Mouse (Mus musculus) granulocyte monocyte progenitor cell, adult 5-6 weeks (primary cell): Measurements from ENCODE around the gene Bhlha9. TPM values are rescaled to one million over a fixed set of nuclear protein-coding genes. Genes with fewer than 3 reads are reported as not detected.

ENCODE experiments used
- total RNA-seq, 2 experiments: library from RNA; stranded (forward) in 1 of 2; stranded (reverse) in 1 of 2; fragments of 200-712, 200-1000 nt in 1 of 2; fragments of >200 nt in 1 of 2; fragmentation: Nextera tagmentation in 1 of 2; gene quantifications; 2 replicates each; pipeline ENCODE4 v1.2.3; 2014 to 2017

Bhlha9 gene
- total RNA-seq, 2 experiments from 2014 or later, result not detected

Other genes starting within 250 kb of the Bhlha9 start
- 39.3 and 53.0 TPM in 2 replicates for gene Abr, start 50.2 kb upstream of the Bhlha9 start, total RNA-seq (2014; fragmentation: Nextera tagmentation)
- 48.2 and 54.3 TPM in 2 replicates for gene Abr, start 50.2 kb upstream of the Bhlha9 start, total RNA-seq (2017)
- gene Trarg1, start 7.3 kb downstream of the Bhlha9 start, total RNA-seq (2014; fragmentation: Nextera tagmentation), result not detected in 2 replicates
- gene Trarg1, start 7.3 kb downstream of the Bhlha9 start, total RNA-seq (2017), result not detected in 2 replicates
- gene Gosr1, start 91.1 kb downstream of the Bhlha9 start, total RNA-seq (2014; fragmentation: Nextera tagmentation), result 14.7 and 14.9 TPM in 2 replicates
- gene Gosr1, start 91.1 kb downstream of the Bhlha9 start, total RNA-seq (2017), result 47.4 and 93.8 TPM in 2 replicates
- gene Cpd, start 174.5 kb downstream of the Bhlha9 start, total RNA-seq (2014; fragmentation: Nextera tagmentation), result 13.1 and 13.5 TPM in 2 replicates
- gene Cpd, start 174.5 kb downstream of the Bhlha9 start, total RNA-seq (2017), result 21.1 and 22.2 TPM in 2 replicates
- not detected in 2 replicates for gene Tmigd1, start 229.7 kb downstream of the Bhlha9 start, total RNA-seq (2014; fragmentation: Nextera tagmentation)
- gene Tmigd1, start 229.7 kb downstream of the Bhlha9 start, total RNA-seq (2017), result not detected in 2 replicates